Mouse (Mus musculus): ENCODE measurements around the gene Got1. TPM values are rescaled to one million over a fixed set of nuclear protein-coding genes. Genes with fewer than 3 reads are reported as not detected.

Gene Got1
- total RNA-seq, 2 experiments from 2014 or later, result 17.9 to 21.3 TPM

Other genes starting within 250 kb of the Got1 start
- not detected in 2 replicates for gene Hpse2, start 136.2 kb downstream of the Got1 start, total RNA-seq (2015)
- not detected in 2 replicates for gene Hpse2, start 136.2 kb downstream of the Got1 start, total RNA-seq (2017)
- 0.02 and 0.12 TPM in 2 replicates for gene Cnnm1, start 84.2 kb downstream of the Got1 start, total RNA-seq (2015)
- 0.14 and 0.17 TPM in 2 replicates for gene Cnnm1, start 84.2 kb downstream of the Got1 start, total RNA-seq (2017)
- 0.32 and 0.64 TPM in 2 replicates for gene Nkx2-3, start 87.7 kb upstream of the Got1 start, total RNA-seq (2015)
- gene Nkx2-3, start 87.7 kb upstream of the Got1 start, total RNA-seq (2017), result 1.4 TPM in 1 of 2 replicates, not detected in the other
- gene Slc25a28, start 150.3 kb upstream of the Got1 start, total RNA-seq (2015), result 26.6 and 29.2 TPM in 2 replicates
- 39.5 and 43.3 TPM in 2 replicates for gene Slc25a28, start 150.3 kb upstream of the Got1 start, total RNA-seq (2017)
- 20.7 and 21.7 TPM in 2 replicates for gene Entpd7, start 165.1 kb upstream of the Got1 start, total RNA-seq (2015)
- gene Entpd7, start 165.1 kb upstream of the Got1 start, total RNA-seq (2017), result 5.3 and 9.3 TPM in 2 replicates
- 38.6 and 39.0 TPM in 2 replicates for gene Cutc, start 228.4 kb upstream of the Got1 start, total RNA-seq (2015)
- 18.1 and 28.1 TPM in 2 replicates for gene Cutc, start 228.4 kb upstream of the Got1 start, total RNA-seq (2017)
- 14.0 and 15.4 TPM in 2 replicates for gene Cox15, start 228.4 kb upstream of the Got1 start, total RNA-seq (2015)
- 13.6 and 42.0 TPM in 2 replicates for gene Cox15, start 228.4 kb upstream of the Got1 start, total RNA-seq (2017)

Data from megakaryocyte progenitor cell, adult 5-6 weeks (primary cell).